Comparison of ENCODE assay signal across 9 mouse cellular contexts in the genomic region with DNA sequence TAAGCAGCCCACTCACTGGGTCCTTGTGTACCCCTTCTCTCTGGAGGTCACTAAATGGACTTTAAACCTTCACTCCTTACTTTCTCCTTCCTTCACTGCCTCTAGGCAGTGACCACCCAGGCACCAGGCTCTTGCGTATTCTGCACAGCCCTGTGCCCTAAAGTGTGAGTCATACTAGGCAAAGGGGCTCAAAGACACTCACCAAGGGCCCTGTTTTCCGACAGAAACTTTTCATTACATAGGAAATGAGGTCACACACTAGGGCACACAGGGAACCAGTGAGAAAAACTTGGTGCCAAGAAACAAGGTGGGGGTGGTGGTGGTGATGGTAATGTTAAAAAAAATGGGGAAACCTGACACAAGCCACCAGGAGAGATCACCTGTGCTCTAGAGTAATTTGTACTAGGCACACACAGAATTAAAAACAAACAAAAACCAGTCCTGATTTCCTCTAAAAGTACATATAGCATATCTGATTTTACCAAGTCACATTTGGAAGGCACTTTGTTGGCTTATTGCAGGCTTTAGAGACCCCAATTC. TPM values are rescaled to one million over a fixed set of nuclear protein-coding genes. Genes with fewer than 3 reads are reported as not detected.
DNase-seq lines count a peak whose midpoint lies in the region; ATAC-seq lines count a peak whose summit lies in the region.
"Had no signal": no experiment of that assay in that cellular context is flagged by ENCODE, and none has a peak within 500 bp of the region (broad histone marks: within the 10 kb centered on the region; RNA-seq: fewer than 3 reads in every experiment).

No protein-coding gene starts in this region.

- no peaks in the 10 kb centered on the region for H3K9me3 ChIP-seq in heart, embryonic 10.5 days
- H3K9me3 ChIP-seq in limb, embryonic 12.5 days = no peaks in the 10 kb centered on the region
- H3K9me3 ChIP-seq: G1E had no signal

- H3K4me3 ChIP-seq in heart, embryonic 10.5 days = no peak overlapping the region
- H3K4me3 ChIP-seq in limb, embryonic 12.5 days (replicated peaks) = no peak overlapping the region

- DNase-seq in heart, embryonic 10.5 days (ENCODE audit: low spot score) = no peak
- DNase-seq in heart, postnatal 14 days = no peak
- DNase-seq in thymus, postnatal 0 days (ENCODE audit: low spot score) = peak; percentile 51
- DNase-seq in thymus, postnatal 36 days = no peak
- DNase-seq in left cerebral cortex, adult 11 months (ENCODE audit: low spot score) = no peak
- DNase-seq in testis, postnatal 14 days (ENCODE audit: low spot score) = no peak

- no peak overlapping the region for H3K9ac ChIP-seq in limb, embryonic 12.5 days (replicated peaks)

- 0 out of 2 replicates have a peak overlapping the region, but pooled peaks have one; percentile 26 for H3K27ac ChIP-seq in heart, embryonic 10.5 days
- peak overlapping the region; percentile 67 for H3K27ac ChIP-seq in limb, embryonic 12.5 days

- H3K4me1 ChIP-seq in heart, embryonic 10.5 days = peaks cover 37% of the 10 kb centered on the region
- peaks cover 41% of the 10 kb centered on the region for H3K4me1 ChIP-seq in limb, embryonic 12.5 days (replicated peaks)

- no peak for ATAC-seq in limb, embryonic 12.5 days (ENCODE audit: insufficient number of reproducible peaks, insufficient read depth, low FRiP score, low TSS enrichment, low read depth)
- ATAC-seq in megakaryocyte, adult 5-6 weeks (ENCODE audit: poor library complexity, severe bottlenecking) = no peak

- peak overlapping the region; percentile 48 for H3K4me2 ChIP-seq in limb, embryonic 12.5 days

- intact Hi-C loops in heart, postnatal 14 days (cut with DNase I) = no loop called here

- no peaks in the 10 kb centered on the region for H3K27me3 ChIP-seq in heart, embryonic 10.5 days (ENCODE audit: insufficient read depth, poor library complexity, severe bottlenecking)
- no peaks in the 10 kb centered on the region for H3K27me3 ChIP-seq in limb, embryonic 12.5 days

- no peaks in the 10 kb centered on the region for H3K36me3 ChIP-seq in heart, embryonic 10.5 days
- H3K36me3 ChIP-seq in limb, embryonic 12.5 days = no peaks in the 10 kb centered on the region

- WGBS in heart, embryonic 10.5 days = 58% methylated on average over 2 of the region's 2 CpGs
- 17% methylated on average over 2 of the region's 2 CpGs for WGBS in limb, embryonic 12.5 days

RNA-seq across cellular contexts. Expression of a gene that starts 35.3 kb away (rescaled TPM):
- polyA plus RNA-seq in heart, embryonic 10.5 days (2016; fragmentation: Nextera tagmentation; extraction: Ambion mirVana) = 18.3 and 34.4 TPM in 2 replicates
- total RNA-seq in heart, postnatal 14 days (2021) = 10 to 100 TPM; 69.9 to 70.5 TPM
- 42.9 and 54.9 TPM in 2 replicates for polyA plus RNA-seq in thymus, postnatal 0 days (2015; fragmentation: Nextera tagmentation; extraction: Ambion mirVana)
- 24.2 and 26.2 TPM in 2 replicates for polyA plus RNA-seq in limb, embryonic 12.5 days (2016; fragmentation: Nextera tagmentation; extraction: Ambion mirVana)
- total RNA-seq in megakaryocyte, adult 5-6 weeks (2015) = 4.2 and 5.4 TPM in 2 replicates
- 4.2 and 5.4 TPM in 2 replicates for total RNA-seq in megakaryocyte, adult 5-6 weeks (2017)
